10 mouse cellular contexts compared by ENCODE assay signal in the genomic region with DNA sequence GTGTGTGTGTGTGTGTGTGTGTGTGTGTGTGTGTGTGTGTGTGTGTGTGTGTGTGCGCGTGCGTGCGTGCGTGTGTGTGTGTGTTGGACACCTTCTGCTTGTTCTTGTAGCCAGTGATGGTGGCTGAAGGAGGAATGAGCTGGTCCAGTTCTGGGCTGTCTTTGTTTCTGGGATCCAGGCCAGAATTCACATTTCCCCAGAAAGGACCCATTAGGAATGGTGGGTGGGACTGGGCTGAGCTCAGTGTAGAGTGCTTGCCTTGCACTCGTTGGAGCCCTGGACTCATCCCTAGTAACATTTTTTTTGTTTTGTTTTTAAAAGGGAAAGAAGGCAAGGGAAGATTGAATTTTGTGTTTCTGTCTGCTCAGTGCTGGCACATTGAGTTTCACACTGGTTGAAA. TPM values are rescaled to one million over a fixed set of nuclear protein-coding genes. Genes with fewer than 3 reads are reported as not detected.
DNase-seq lines count a peak whose midpoint lies in the region.
"Had no signal": no experiment of that assay in that cellular context is flagged by ENCODE, and none has a peak within 500 bp of the region (broad histone marks: within the 10 kb centered on the region; RNA-seq: fewer than 3 reads in every experiment).

No protein-coding gene starts in this region.

- DNase-seq in kidney, adult 9 months, result peak; percentile 46
- no peak for DNase-seq in kidney, adult 11 months
- DNase-seq in fibroblast of lung, adult 2 months (ENCODE audit: low read depth), result peak; percentile 57
- peak; percentile 59 to 64 for DNase-seq in heart, postnatal 10 days
- DNase-seq in skeletal muscle tissue, adult 2 months (ENCODE audit: low read depth, low spot score), result peak; percentile 69
- DNase-seq in thymus, postnatal 36 days, result no peak
- no peak for DNase-seq in layer of hippocampus, adult 9-10 months (ENCODE audit: low spot score)
- DNase-seq: liver, embryonic 13.5 days; thymus, postnatal 25 days had no signal

- intact Hi-C loops in heart, postnatal 10 days (cut with DNase I), result no loop called here

RNA-seq across cellular contexts. Expression of a gene that starts 18.3 kb away (rescaled TPM):
- total RNA-seq in heart, postnatal 10 days (2021), result not detected
- total RNA-seq: MEL had no signal

RNA-seq across cellular contexts. Expression of a gene that starts 47.7 kb away (rescaled TPM):
- 100 to 1,000 TPM in 1 of 2 experiments, 10 to 100 TPM in 1; 78.5 to 106 TPM for total RNA-seq in heart, postnatal 10 days (2021)

Comparison
In these comparisons a context has a peak if more than half of its experiments do, and no peak if none do; other contexts are left out.
1. DNase-seq: peak in kidney, adult 9 months (single experiment), fibroblast of lung, adult 2 months (single experiment), heart, postnatal 10 days (2 of 2) and skeletal muscle tissue, adult 2 months (single experiment); none in kidney, adult 11 months (single experiment), thymus, postnatal 36 days (0 of 2) and layer of hippocampus, adult 9-10 months (single experiment).